Mouse (Mus musculus) cerebellum, adult 2 months (tissue): ENCODE results near the gene Tbc1d4. TPM values are rescaled to one million over a fixed set of nuclear protein-coding genes. Genes with fewer than 3 reads are reported as not detected.

ENCODE experiments used
- DNase-seq, 2 experiments: peaks; one replicate each; pipeline ENCODE4 v3.0.0; 2021
- H3K27ac ChIP-seq: fragments of 200-500 bp; 2 replicates; pipeline ENCODE4 v1.5.1; 2012; ENCODE audit warnings: low read length, control low read depth, inconsistent platforms; ENCODE audit not compliant: insufficient read depth
- H3K27me3 ChIP-seq: fragments of 200-500 bp; 2 replicates; pipeline ENCODE4 v1.6.1; 2012; ENCODE audit warnings: inconsistent platforms, mild to moderate bottlenecking, low read length, moderate library complexity; ENCODE audit not compliant: control insufficient read depth, insufficient read depth
- H3K4me1 ChIP-seq: fragments of 200-500 bp; 2 replicates; pipeline ENCODE4 v1.6.1; 2011; ENCODE audit warnings: low read length; ENCODE audit not compliant: control insufficient read depth, insufficient read depth
- H3K4me3 ChIP-seq: fragments of 200-500 bp; replicated peaks from 2 replicates; pipeline ENCODE3; 2011; ENCODE audit warnings: mild to moderate bottlenecking, low read depth, low read length, control low read depth; ENCODE audit not compliant: insufficient read depth
- CTCF ChIP-seq: fragments of 200-500 bp; IDR thresholded peaks from 2 replicates; pipeline ENCODE4 v1.5.1; 2011; ENCODE audit warnings: low read depth, mild to moderate bottlenecking, control low read depth, low read length, moderate library complexity, borderline replicate concordance; ENCODE audit not compliant: insufficient read depth
- POLR2A ChIP-seq: fragments of 200-500 bp; IDR thresholded peaks from 2 replicates; pipeline ENCODE4 v1.6.1; 2011; ENCODE audit warnings: low read length, control low read depth, borderline replicate concordance; ENCODE audit not compliant: insufficient read depth
- WGBS: fragments of 180-500 bp; shearing (Covaris S2); methylation state at CpG from one replicate; pipeline ENCODE4 v1.1.7; 2018; 5-methylcytosine and 5-hydroxymethylcytosine counted together
- polyA plus RNA-seq: library from polyadenylated mRNA; depleted of rRNA; stranded (reverse); fragments of >200 nt; gene quantifications from 2 replicates; pipeline ENCODE4 v1.2.3, GENCODE M21; 2012

Tbc1d4 gene
- polyA plus RNA-seq, 1 experiment = 35.9 TPM

- Histone ChIP-seq H3K27ac (peak overlapping the region; percentile 60), H3K4me3 (peak overlapping the region; percentile 67), H3K4me1 (no peaks in the 10 kb centered on the region), H3K27me3 (no peaks in the 10 kb centered on the region)
- WGBS = under 1% methylated on average over 62 of the region's 62 CpGs
- TF ChIP-seq POLR2A = no peak
- TF ChIP-seq CTCF = no peak
- peak; percentile 59 to 67 for DNase-seq
Observed at GRCm38 (mm10) chr14:101607631-101608518, 1.1 kb downstream of the Tbc1d4 start.

- WGBS = 68% methylated on average over 2 of the region's 2 CpGs
- Histone ChIP-seq H3K4me1 (no peaks in the 10 kb centered on the region), H3K27ac (no peak overlapping the region), H3K27me3 (no peaks in the 10 kb centered on the region), H3K4me3 (no peak overlapping the region)
- no peak for TF ChIP-seq POLR2A
- no peak for TF ChIP-seq CTCF
- DNase-seq = no peak
Observed at GRCm38 (mm10) chr14:101605843-101606242, 3.1 kb downstream of the Tbc1d4 start.

- 64% methylated on average over 3 of the region's 3 CpGs for WGBS
- Histone ChIP-seq H3K4me1 (no peaks in the 10 kb centered on the region), H3K4me3 (no peak overlapping the region), H3K27ac (no peak overlapping the region), H3K27me3 (no peaks in the 10 kb centered on the region)
- TF ChIP-seq CTCF (no peak), POLR2A (no peak)
- DNase-seq = no peak
Observed at GRCm38 (mm10) chr14:101602851-101603250, 6.1 kb downstream of the Tbc1d4 start.

- whole genome bisulfite sequencing = 82% methylated on average over 12 of the region's 14 CpGs
- no peaks in the 10 kb centered on the region; the same call in 1 of the 2 replicates for H3K4me1 ChIP-seq
- TF ChIP-seq CTCF (no peak), POLR2A (no peak)
- H3K27me3 ChIP-seq = no peaks in the 10 kb centered on the region
- H3K27ac ChIP-seq = no peak overlapping the region
- DNase-seq = no peak
- H3K4me3 ChIP-seq = no peak overlapping the region
Observed at GRCm38 (mm10) chr14:101597096-101597715, 11.8 kb downstream of the Tbc1d4 start.

- no peaks in the 10 kb centered on the region; the same call in 1 of the 2 replicates for H3K4me1 ChIP-seq
- WGBS = 95% methylated on average over 9 of the region's 9 CpGs
- no peak for DNase-seq
- H3K27ac ChIP-seq = no peak overlapping the region
- H3K4me3 ChIP-seq = no peak overlapping the region
- TF ChIP-seq POLR2A (no peak), CTCF (no peak)
- no peaks in the 10 kb centered on the region for H3K27me3 ChIP-seq
Observed at GRCm38 (mm10) chr14:101596691-101597090, 12.3 kb downstream of the Tbc1d4 start.

GRCm38 (mm10) chr14:101595301-101596080 is 13.5 kb downstream of the Tbc1d4 start:
- Histone ChIP-seq H3K4me3 (no peak overlapping the region), H3K27me3 (no peaks in the 10 kb centered on the region), H3K4me1 (no peaks in the 10 kb centered on the region; the same call in 1 of the 2 replicates), H3K27ac (no peak overlapping the region)
- WGBS = 89% methylated on average over 13 of the region's 13 CpGs
- TF ChIP-seq POLR2A (no peak), CTCF (no peak)
- no peak for DNase-seq

GRCm38 (mm10) chr14:101594001-101594400 is 15.0 kb downstream of the Tbc1d4 start:
- Histone ChIP-seq H3K4me3 (no peak overlapping the region), H3K27me3 (no peaks in the 10 kb centered on the region), H3K4me1 (no peaks in the 10 kb centered on the region; the same call in none of the 2 replicates), H3K27ac (no peak overlapping the region)
- 82% methylated on average over 5 of the region's 5 CpGs for WGBS
- TF ChIP-seq POLR2A (no peak), CTCF (no peak)
- DNase-seq = no peak
